Mouse (Mus musculus): ENCODE data around the gene Pdia6. TPM values are rescaled to one million over a fixed set of nuclear protein-coding genes. Genes with fewer than 3 reads are reported as not detected.

Gene Pdia6
- total and polyA plus RNA-seq, 3 experiments = 36.2 to 122 (median 106) TPM

- Histone ChIP-seq H3K27me3 (ENCODE audit: control insufficient read depth, insufficient read depth, low read length) (no peaks in the 10 kb centered on the region), H3K4me1 (ENCODE audit: control insufficient read depth, insufficient read depth, low read length) (peaks cover 15% of the 10 kb centered on the region), H3K27ac (peak overlapping the region; percentile 69), H3K79me2 (replicated peaks; ENCODE audit: control insufficient read depth, insufficient read depth, low read length) (peaks cover 2% of the 10 kb centered on the region; the same call in 1 of the 2 replicates), H3K4me3 (peak overlapping the region; percentile 93), H3K9ac (ENCODE audit: low read depth, low read length) (peak overlapping the region; percentile 97), H3K36me3 (ENCODE audit: control insufficient read depth, insufficient read depth, low read length) (peaks cover 7% of the 10 kb centered on the region)
- intact Hi-C loops (cut with DNase I) = loop anchor here (5.0 kb wide), 2 partner anchors 81 to 281 kb away; partner anchors contain the start of gene Nol10
- no peak for DNase-seq
- 0% methylated on average over 21 of the region's 21 CpGs for WGBS
- TF ChIP-seq CTCF (IDR thresholded peaks at IDR 0.05) (no peak), POLR2A (IDR thresholded peaks at IDR 0.05; ENCODE audit: insufficient read depth, low read depth, low read length) (no peak), EP300 (IDR thresholded peaks at IDR 0.05; ENCODE audit: insufficient read depth, low read depth, low read length) (no peak)
Measured at GRCm38 (mm10) chr12:17266673-17266990, 287 bp downstream of the Pdia6 start.

- H3K27me3 ChIP-seq (ENCODE audit: control insufficient read depth, insufficient read depth, low read length) = no peaks in the 10 kb centered on the region
- 0 out of 2 replicates have a peak overlapping the region, but pooled peaks have one; percentile 15 for H3K9ac ChIP-seq (ENCODE audit: low read depth, low read length)
- intact Hi-C loops (cut with DNase I) = loop anchor here (5.0 kb wide), 2 partner anchors 80 to 280 kb away; partner anchors contain the start of gene Nol10
- H3K4me1 ChIP-seq (ENCODE audit: control insufficient read depth, insufficient read depth, low read length) = peaks cover 15% of the 10 kb centered on the region
- no peak for DNase-seq
- H3K36me3 ChIP-seq (ENCODE audit: control insufficient read depth, insufficient read depth, low read length) = peaks cover 10% of the 10 kb centered on the region
- peak overlapping the region; percentile 69 for H3K27ac ChIP-seq
- H3K79me2 ChIP-seq (replicated peaks; ENCODE audit: control insufficient read depth, insufficient read depth, low read length) = peaks cover 2% of the 10 kb centered on the region; the same call in 1 of the 2 replicates
- TF ChIP-seq POLR2A (IDR thresholded peaks at IDR 0.05; ENCODE audit: insufficient read depth, low read depth, low read length) (no peak), EP300 (IDR thresholded peaks at IDR 0.05; ENCODE audit: insufficient read depth, low read depth, low read length) (no peak), CTCF (IDR thresholded peaks at IDR 0.05) (no peak)
- peak overlapping the region; percentile 93 for H3K4me3 ChIP-seq
- 8% methylated on average over 4 of the region's 4 CpGs for WGBS
Measured at GRCm38 (mm10) chr12:17267316-17267715, 971 bp downstream of the Pdia6 start.

GRCm38 (mm10) chr12:17271272-17271671 lies 4.9 kb downstream of the Pdia6 start:
- DNase-seq = peak in 1 of 2 experiments; percentile 23
- no peak overlapping the region for H3K27ac ChIP-seq
- WGBS = 68% methylated on average over 1 of the region's 1 CpGs
- H3K27me3 ChIP-seq (ENCODE audit: control insufficient read depth, insufficient read depth, low read length) = no peaks in the 10 kb centered on the region
- H3K4me3 ChIP-seq = no peak overlapping the region
- peaks cover 10% of the 10 kb centered on the region for H3K36me3 ChIP-seq (ENCODE audit: control insufficient read depth, insufficient read depth, low read length)
- TF ChIP-seq EP300 (IDR thresholded peaks at IDR 0.05; ENCODE audit: insufficient read depth, low read depth, low read length) = no peak
- TF ChIP-seq CTCF (IDR thresholded peaks at IDR 0.05) = peak; percentile 60
- H3K9ac ChIP-seq (ENCODE audit: low read depth, low read length) = no peak overlapping the region
- H3K4me1 ChIP-seq (ENCODE audit: control insufficient read depth, insufficient read depth, low read length) = peaks cover 9% of the 10 kb centered on the region
- peaks cover 2% of the 10 kb centered on the region; the same call in 1 of the 2 replicates for H3K79me2 ChIP-seq (replicated peaks; ENCODE audit: control insufficient read depth, insufficient read depth, low read length)
- intact Hi-C loops (cut with DNase I) = no loop called here

GRCm38 (mm10) chr12:17273841-17274240 lies 7.5 kb downstream of the Pdia6 start:
- Histone ChIP-seq H3K27ac (no peak overlapping the region), H3K36me3 (ENCODE audit: control insufficient read depth, insufficient read depth, low read length) (peaks cover 10% of the 10 kb centered on the region), H3K4me3 (no peak overlapping the region), H3K27me3 (ENCODE audit: control insufficient read depth, insufficient read depth, low read length) (no peaks in the 10 kb centered on the region), H3K4me1 (ENCODE audit: control insufficient read depth, insufficient read depth, low read length) (peaks cover 1% of the 10 kb centered on the region; the same call in 1 of the 2 replicates), H3K9ac (ENCODE audit: low read depth, low read length) (no peak overlapping the region), H3K79me2 (replicated peaks; ENCODE audit: control insufficient read depth, insufficient read depth, low read length) (no peaks in the 10 kb centered on the region)
- intact Hi-C loops (cut with DNase I) = no loop called here
- WGBS = 81% methylated on average over 7 of the region's 7 CpGs
- no peak for TF ChIP-seq EP300 (IDR thresholded peaks at IDR 0.05; ENCODE audit: insufficient read depth, low read depth, low read length)
- no peak for TF ChIP-seq POLR2A (IDR thresholded peaks at IDR 0.05; ENCODE audit: insufficient read depth, low read depth, low read length)
- TF ChIP-seq CTCF (IDR thresholded peaks at IDR 0.05) = no peak
- no peak for DNase-seq

GRCm38 (mm10) chr12:17288496-17288895 lies 22.2 kb downstream of the Pdia6 start:
- no peak overlapping the region for H3K27ac ChIP-seq
- 57% methylated on average over 4 of the region's 4 CpGs for WGBS
- DNase-seq = no peak
- no peaks in the 10 kb centered on the region for H3K27me3 ChIP-seq (ENCODE audit: control insufficient read depth, insufficient read depth, low read length)
- H3K79me2 ChIP-seq (replicated peaks; ENCODE audit: control insufficient read depth, insufficient read depth, low read length) = no peaks in the 10 kb centered on the region
- intact Hi-C loops (cut with DNase I) = no loop called here
- no peaks in the 10 kb centered on the region for H3K4me1 ChIP-seq (ENCODE audit: control insufficient read depth, insufficient read depth, low read length)
- H3K4me3 ChIP-seq = no peak overlapping the region
- H3K36me3 ChIP-seq (ENCODE audit: control insufficient read depth, insufficient read depth, low read length) = no peaks in the 10 kb centered on the region
- H3K9ac ChIP-seq (ENCODE audit: low read depth, low read length) = no peak overlapping the region
- TF ChIP-seq POLR2A (IDR thresholded peaks at IDR 0.05; ENCODE audit: insufficient read depth, low read depth, low read length) = no peak

GRCm38 (mm10) chr12:17289060-17289459 lies 22.7 kb downstream of the Pdia6 start:
- Histone ChIP-seq H3K4me1 (ENCODE audit: control insufficient read depth, insufficient read depth, low read length) (no peaks in the 10 kb centered on the region), H3K27me3 (ENCODE audit: control insufficient read depth, insufficient read depth, low read length) (no peaks in the 10 kb centered on the region), H3K27ac (no peak overlapping the region), H3K79me2 (replicated peaks; ENCODE audit: control insufficient read depth, insufficient read depth, low read length) (no peaks in the 10 kb centered on the region), H3K36me3 (ENCODE audit: control insufficient read depth, insufficient read depth, low read length) (no peaks in the 10 kb centered on the region), H3K9ac (ENCODE audit: low read depth, low read length) (no peak overlapping the region), H3K4me3 (no peak overlapping the region)
- TF ChIP-seq CTCF (IDR thresholded peaks at IDR 0.05) = no peak
- DNase-seq = no peak
- 74% methylated on average over 2 of the region's 2 CpGs for WGBS
- intact Hi-C loops (cut with DNase I) = no loop called here
